Mouse (Mus musculus) small intestine, adult 2 months (tissue): ENCODE measurements around the gene Pkd2l1. TPM values are rescaled to one million over a fixed set of nuclear protein-coding genes. Genes with fewer than 3 reads are reported as not detected.
A peak's percentile ranks its signal among the peaks of the same experiment; 100 is the strongest.

Source experiments
- H3K27ac ChIP-seq: fragments of 200-500 bp; 2 replicates; pipeline ENCODE4 v1.5.1; 2012; ENCODE audit warnings: low read depth, low read length, control low read depth, inconsistent platforms; ENCODE audit not compliant: insufficient read depth
- H3K27me3 ChIP-seq: fragments of 200-500 bp; 2 replicates; pipeline ENCODE4 v1.6.1; 2012; ENCODE audit warnings: mild to moderate bottlenecking, moderate library complexity, low read length, inconsistent platforms; ENCODE audit not compliant: control insufficient read depth, insufficient read depth
- H3K36me3 ChIP-seq: fragments of 200-500 bp; 2 replicates; pipeline ENCODE4 v1.6.1; 2012; ENCODE audit warnings: mild to moderate bottlenecking, low read length, control low read depth, inconsistent platforms; ENCODE audit not compliant: control insufficient read depth, insufficient read depth
- H3K4me1 ChIP-seq: fragments of 200-500 bp; 2 replicates; pipeline ENCODE4 v1.6.1; 2012; ENCODE audit warnings: low read length, inconsistent platforms, mixed read lengths; ENCODE audit not compliant: control insufficient read depth, insufficient read depth, insufficient read length
- H3K4me3 ChIP-seq: fragments of 200-500 bp; 2 replicates; pipeline ENCODE4 v1.5.1; 2012; ENCODE audit warnings: low read depth, mild to moderate bottlenecking, control low read depth, inconsistent platforms, low read length, moderate library complexity
- CTCF ChIP-seq: fragments of 200-500 bp; IDR thresholded peaks from 2 replicates; pipeline ENCODE4 v1.5.1; 2012; ENCODE audit warnings: low read depth, mild to moderate bottlenecking, control low read depth, inconsistent platforms, low read length, moderate library complexity, mixed read lengths; ENCODE audit not compliant: insufficient replicate concordance, insufficient read length; ENCODE audit errors: extremely low read depth
- POLR2A ChIP-seq: fragments of 200-500 bp; IDR thresholded peaks from 2 replicates; pipeline ENCODE4 v1.6.1; 2012; ENCODE audit warnings: low read depth, mild to moderate bottlenecking, control low read depth, inconsistent platforms, low read length, moderate library complexity
- WGBS: fragments of 180-500 bp; shearing (Covaris S2); methylation state at CpG from one replicate; pipeline ENCODE4 v1.1.7; 2018; 5-methylcytosine and 5-hydroxymethylcytosine counted together
- polyA plus RNA-seq: library from polyadenylated mRNA; depleted of rRNA; stranded (reverse); fragments of >200 nt; gene quantifications from 2 replicates; pipeline ENCODE4 v1.2.3, GENCODE M21; 2012; rRNA removed

Gene Pkd2l1
- polyA plus RNA-seq, 1 experiment, result 0.10 TPM

- Histone ChIP-seq H3K27ac (0 out of 2 replicates have a peak overlapping the region, but pooled peaks have one; percentile 2), H3K36me3 (peaks cover 10% of the 10 kb centered on the region), H3K4me1 (peaks cover 12% of the 10 kb centered on the region; the same call in 1 of the 2 replicates), H3K4me3 (peak overlapping the region; percentile 77), H3K27me3 (no peaks in the 10 kb centered on the region)
- 32% methylated on average over 22 of the region's 22 CpGs for WGBS
- TF ChIP-seq CTCF, result no peak
- TF ChIP-seq POLR2A, result no peak
Measured at GRCm38 (mm10) chr19:44107661-44108521, 84.4 kb downstream of the Pkd2l1 start.

- H3K27ac ChIP-seq, result peak within 1 kb of the TSS; percentile 23
- TF ChIP-seq POLR2A (peak; percentile 93), CTCF (no peak)
- H3K4me1 ChIP-seq, result peaks cover 12% of the 10 kb centered on the region; the same call in 1 of the 2 replicates
- H3K4me3 ChIP-seq, result peak within 1 kb of the TSS; percentile 77
- peaks cover 4% of the 10 kb centered on the region for H3K36me3 ChIP-seq
- WGBS, result 1% methylated on average over 67 of the region's 67 CpGs
- no peaks in the 10 kb centered on the region for H3K27me3 ChIP-seq
Measured at GRCm38 (mm10) chr19:44106831-44107660, 85.2 kb downstream of the Pkd2l1 start, which contains the start of gene Chuk. Chuk (minus strand) TSS chr19:44107480.

GRCm38 (mm10) chr19:44104393-44104792 lies 87.8 kb downstream of the Pkd2l1 start:
- Histone ChIP-seq H3K36me3 (peaks cover 15% of the 10 kb centered on the region), H3K27me3 (no peaks in the 10 kb centered on the region), H3K4me1 (peaks cover 8% of the 10 kb centered on the region; the same call in 1 of the 2 replicates), H3K4me3 (no peak overlapping the region), H3K27ac (peak overlapping the region; percentile 36; the same call in 1 of the 2 replicates)
- TF ChIP-seq POLR2A (no peak), CTCF (no peak)
- 55% methylated on average over 1 of the region's 1 CpGs for WGBS

GRCm38 (mm10) chr19:44103001-44103400 lies 89.2 kb downstream of the Pkd2l1 start:
- H3K4me3 ChIP-seq, result no peak overlapping the region
- peaks cover 6% of the 10 kb centered on the region; the same call in 1 of the 2 replicates for H3K4me1 ChIP-seq
- TF ChIP-seq CTCF, result no peak
- TF ChIP-seq POLR2A, result no peak
- H3K36me3 ChIP-seq, result peaks cover 24% of the 10 kb centered on the region
- no peak overlapping the region for H3K27ac ChIP-seq
- H3K27me3 ChIP-seq, result no peaks in the 10 kb centered on the region
- WGBS, result 86% methylated on average over 3 of the region's 3 CpGs

DNA sequence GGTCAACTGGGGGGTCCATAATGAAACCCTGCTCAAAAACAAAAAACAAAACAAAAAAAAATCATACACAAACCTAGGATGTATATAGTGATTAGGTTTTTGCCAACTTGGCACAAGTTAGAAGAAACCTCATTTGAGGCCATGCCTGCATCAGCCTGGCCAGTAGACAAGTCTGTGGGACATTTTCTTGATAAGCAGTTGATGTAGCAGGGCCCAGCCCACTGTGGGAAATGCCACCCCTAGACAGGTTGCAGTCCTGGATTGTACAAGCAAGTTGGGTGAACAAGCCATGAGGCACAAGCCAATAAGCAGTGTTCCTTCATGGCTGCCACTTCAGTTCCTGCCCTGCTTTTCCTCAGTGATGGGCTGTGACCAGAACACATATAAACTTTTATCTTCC lies 91.4 kb downstream of the Pkd2l1 start:
- no peak for TF ChIP-seq POLR2A
- TF ChIP-seq CTCF, result no peak
- no peak overlapping the region for H3K27ac ChIP-seq
- peaks cover 3% of the 10 kb centered on the region; the same call in 1 of the 2 replicates for H3K4me1 ChIP-seq
- H3K36me3 ChIP-seq, result peaks cover 37% of the 10 kb centered on the region
- H3K27me3 ChIP-seq, result no peaks in the 10 kb centered on the region
- no peak overlapping the region for H3K4me3 ChIP-seq

Other genes starting within 250 kb of the Pkd2l1 start
- 0.96 and 11.3 TPM in 2 replicates for gene Cpn1, start 205.9 kb downstream of the Pkd2l1 start, polyA plus RNA-seq
- 0.37 and 0.71 TPM in 2 replicates for gene Cyp2c23, start 163.2 kb downstream of the Pkd2l1 start, polyA plus RNA-seq
- gene Erlin1, start 122.7 kb downstream of the Pkd2l1 start, polyA plus RNA-seq, result 4.1 and 10.9 TPM in 2 replicates
- gene Chuk, start 85.0 kb downstream of the Pkd2l1 start, polyA plus RNA-seq, result 5.1 and 12.4 TPM in 2 replicates
- gene Cwf19l1, start 56.6 kb downstream of the Pkd2l1 start, polyA plus RNA-seq, result 0.77 and 1.7 TPM in 2 replicates
- 5.1 and 13.0 TPM in 2 replicates for gene Bloc1s2, start 46.0 kb downstream of the Pkd2l1 start, polyA plus RNA-seq
- gene Scd3, start 10.8 kb upstream of the Pkd2l1 start, polyA plus RNA-seq, result not detected in 2 replicates
- gene Scd2, start 101.2 kb upstream of the Pkd2l1 start, polyA plus RNA-seq, result 20.5 and 23.6 TPM in 2 replicates
- 0.08 and 0.22 TPM in 2 replicates for gene Scd4, start 140.7 kb upstream of the Pkd2l1 start, polyA plus RNA-seq
- gene Scd1, start 215.4 kb upstream of the Pkd2l1 start, polyA plus RNA-seq, result 9.6 and 24.9 TPM in 2 replicates